Mouse (Mus musculus) neural tube, embryonic 15.5 days (tissue): ENCODE measurements around the gene 1700016K19Rik. TPM values are rescaled to one million over a fixed set of nuclear protein-coding genes. Genes with fewer than 3 reads are reported as not detected.
A peak's percentile ranks its signal among the peaks of the same experiment; 100 is the strongest.

ENCODE experiments used
- ATAC-seq: fragments of 200-750 bp; cut with Nextera tagmentation; 2 replicates; pipeline ENCODE4 v1.8.0; 2017; ENCODE audit warnings: mild to moderate bottlenecking, moderate TSS enrichment, moderate library complexity; ENCODE audit not compliant: low FRiP score
- H3K27ac ChIP-seq: fragments of 300-500 bp; sonication (generic); replicated peaks from 2 replicates; pipeline ENCODE4 v1.5.1; 2015; ENCODE audit warnings: mild to moderate bottlenecking, inconsistent platforms
- H3K27me3 ChIP-seq: fragments of 300-500 bp; sonication (generic); replicated peaks from 2 replicates; pipeline ENCODE4 v1.6.1; 2015; ENCODE audit warnings: inconsistent platforms
- H3K36me3 ChIP-seq: fragments of 300-500 bp; sonication (generic); 2 replicates; pipeline ENCODE4 v1.6.1; 2015; ENCODE audit warnings: inconsistent platforms
- H3K4me1 ChIP-seq: fragments of 300-500 bp; sonication (generic); 2 replicates; pipeline ENCODE4 v1.6.1; 2015; ENCODE audit warnings: inconsistent platforms
- H3K4me2 ChIP-seq: fragments of 300-500 bp; sonication (generic); 2 replicates; pipeline ENCODE4 v1.6.1; 2015; ENCODE audit warnings: inconsistent platforms, mild to moderate bottlenecking, moderate library complexity
- H3K4me3 ChIP-seq: fragments of 300-500 bp; sonication (generic); replicated peaks from 2 replicates; pipeline ENCODE4 v1.5.1; 2015; ENCODE audit warnings: mild to moderate bottlenecking, inconsistent platforms
- H3K9ac ChIP-seq: fragments of 300-500 bp; sonication (generic); replicated peaks from 2 replicates; pipeline ENCODE4 v1.6.1; 2015; ENCODE audit warnings: mild to moderate bottlenecking, inconsistent platforms
- H3K9me3 ChIP-seq: fragments of 300-500 bp; sonication (generic); replicated peaks from 2 replicates; pipeline ENCODE4 v1.6.1; 2016; ENCODE audit warnings: inconsistent platforms
- WGBS: fragments of 180-500 bp; shearing (Covaris S2); methylation state at CpG from one replicate; pipeline ENCODE4 v1.1.7; 2015; ENCODE audit warnings: mixed read lengths; 5-methylcytosine and 5-hydroxymethylcytosine counted together
- polyA plus RNA-seq: library from polyadenylated mRNA; unstranded; fragments of >200 nt; fragmentation: Nextera tagmentation; extraction: Ambion mirVana; gene quantifications from 2 replicates; pipeline ENCODE4 v1.2.1, GENCODE M21; 2015

1700016K19Rik gene
- 2.9 and 3.3 TPM in 2 replicates for polyA plus RNA-seq

GRCm38 (mm10) chr11:75999440-76000155 lies at the start of gene 1700016K19Rik:
Gene 1700016K19Rik (plus strand): TSS chr11:75999912.
- Histone ChIP-seq H3K9ac (peak within 1 kb of the TSS; percentile 47), H3K4me2 (peak within 1 kb of the TSS; percentile 77), H3K4me1 (peaks cover 3% of the 10 kb centered on the region; the same call in 1 of the 2 replicates), H3K27me3 (0 out of 2 replicates have a peak, but pooled peaks cover 9% of the 10 kb centered on the region), H3K9me3 (no peaks in the 10 kb centered on the region), H3K27ac (no peak within 1 kb of the TSS), H3K36me3 (no peaks in the 10 kb centered on the region), H3K4me3 (peak within 1 kb of the TSS; percentile 53)
- WGBS: 12% methylated on average over 36 of the region's 36 CpGs
- peak; percentile 87 for ATAC-seq

GRCm38 (mm10) chr11:75950459-75950858 lies 49.3 kb upstream of the 1700016K19Rik start:
- WGBS: 54% methylated on average over 3 of the region's 3 CpGs
- ATAC-seq: no peak
- H3K27me3 ChIP-seq: no peaks in the 10 kb centered on the region

DNA sequence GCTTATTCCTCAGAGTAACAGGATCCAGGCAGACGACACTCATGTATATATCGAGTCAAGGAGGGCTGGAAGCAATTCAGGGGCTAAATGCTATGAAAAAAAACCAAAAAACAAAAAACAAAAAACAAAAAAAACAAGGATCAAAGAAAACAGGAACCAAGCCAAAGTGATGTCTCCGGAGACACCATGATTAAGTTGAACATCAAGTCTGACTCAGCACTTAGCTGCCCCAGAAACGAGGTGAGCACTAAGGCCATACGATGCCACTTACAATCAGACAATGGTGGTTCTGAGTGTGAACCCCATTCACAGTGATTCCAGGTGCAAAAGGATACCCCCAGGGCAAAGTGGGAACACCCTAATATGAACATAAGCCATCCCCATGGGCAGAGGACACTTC lies 47.8 kb upstream of the 1700016K19Rik start:
- ATAC-seq: no peak
- H3K4me3 ChIP-seq: no peak overlapping the region
- WGBS: 76% methylated on average over 5 of the region's 5 CpGs
- no peaks in the 10 kb centered on the region for H3K9me3 ChIP-seq
- no peak overlapping the region for H3K9ac ChIP-seq
- H3K27ac ChIP-seq: no peak overlapping the region
- no peak overlapping the region for H3K4me2 ChIP-seq
- no peaks in the 10 kb centered on the region for H3K36me3 ChIP-seq
- peaks cover 10% of the 10 kb centered on the region for H3K4me1 ChIP-seq
- H3K27me3 ChIP-seq: no peaks in the 10 kb centered on the region

More at GRCm38 (mm10) chr11:75950459-75950858, 49.3 kb upstream of the 1700016K19Rik start:
- Histone ChIP-seq H3K4me2 (no peak overlapping the region), H3K27ac (no peak overlapping the region), H3K4me1 (peaks cover 22% of the 10 kb centered on the region), H3K4me3 (no peak overlapping the region), H3K9me3 (no peaks in the 10 kb centered on the region), H3K9ac (no peak overlapping the region), H3K36me3 (no peaks in the 10 kb centered on the region)

DNA sequence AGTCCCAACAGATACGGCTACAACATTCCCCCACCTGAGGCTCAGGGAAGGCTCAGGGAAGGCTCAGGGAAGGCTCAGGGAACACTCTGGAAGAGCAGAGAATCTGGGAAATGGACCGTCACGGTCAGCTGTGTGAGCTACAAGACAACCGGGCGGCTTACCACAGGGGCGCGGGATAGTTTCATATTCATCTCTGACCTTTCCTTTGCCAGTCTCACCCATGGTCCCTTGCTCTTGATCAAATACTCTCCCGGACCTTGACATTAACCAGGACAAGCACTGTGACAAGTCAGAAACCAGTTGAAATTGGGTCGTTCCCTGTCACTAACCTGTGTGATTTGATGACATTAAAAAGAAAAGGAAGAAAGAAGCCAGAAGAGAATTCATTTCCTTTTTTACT lies 44.8 kb upstream of the 1700016K19Rik start:
- Histone ChIP-seq H3K4me2 (no peak overlapping the region), H3K27me3 (no peaks in the 10 kb centered on the region), H3K36me3 (no peaks in the 10 kb centered on the region), H3K4me1 (no peaks in the 10 kb centered on the region), H3K9ac (no peak overlapping the region), H3K9me3 (no peaks in the 10 kb centered on the region), H3K27ac (no peak overlapping the region), H3K4me3 (no peak overlapping the region)
- no peak for ATAC-seq
- 93% methylated on average over 9 of the region's 9 CpGs for WGBS

DNA sequence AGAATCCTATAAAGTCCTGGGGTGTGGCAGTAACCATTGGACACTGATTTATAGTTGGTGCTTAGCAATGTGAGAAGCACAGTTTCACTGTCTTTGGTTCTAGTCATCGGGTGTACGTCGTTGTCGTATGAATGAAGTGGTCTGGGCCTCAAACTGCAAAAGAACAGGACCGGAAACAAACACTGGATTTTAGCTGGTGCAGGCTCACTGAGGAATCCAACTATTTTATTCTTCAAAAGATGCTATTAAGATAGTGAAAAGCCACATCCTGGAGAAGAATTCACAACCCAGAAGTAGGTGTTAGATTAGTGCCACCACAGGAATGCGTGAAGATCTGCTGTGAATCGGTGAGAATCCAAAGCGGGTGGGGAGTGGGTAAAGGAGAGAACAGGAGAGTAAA lies 43.1 kb upstream of the 1700016K19Rik start:
- H3K4me3 ChIP-seq: no peak overlapping the region
- WGBS: 41% methylated on average over 8 of the region's 8 CpGs
- no peaks in the 10 kb centered on the region for H3K27me3 ChIP-seq
- no peak for ATAC-seq
- no peak overlapping the region for H3K9ac ChIP-seq
- no peaks in the 10 kb centered on the region for H3K9me3 ChIP-seq
- H3K4me2 ChIP-seq: no peak overlapping the region
- no peaks in the 10 kb centered on the region for H3K36me3 ChIP-seq
- H3K4me1 ChIP-seq: no peaks in the 10 kb centered on the region
- H3K27ac ChIP-seq: no peak overlapping the region

- WGBS: 73% methylated on average over 17 of the region's 17 CpGs
- no peak overlapping the region for H3K27ac ChIP-seq
- no peaks in the 10 kb centered on the region for H3K4me1 ChIP-seq
- no peak overlapping the region for H3K4me2 ChIP-seq
- no peaks in the 10 kb centered on the region for H3K36me3 ChIP-seq
- H3K27me3 ChIP-seq: no peaks in the 10 kb centered on the region
- H3K9me3 ChIP-seq: no peaks in the 10 kb centered on the region
- no peak overlapping the region for H3K4me3 ChIP-seq
- no peak for ATAC-seq
- H3K9ac ChIP-seq: no peak overlapping the region
Measured at GRCm38 (mm10) chr11:75957124-75957832, 42.4 kb upstream of the 1700016K19Rik start.

- no peak overlapping the region for H3K9ac ChIP-seq
- no peak overlapping the region for H3K4me2 ChIP-seq
- H3K4me1 ChIP-seq: peaks cover 32% of the 10 kb centered on the region
- H3K27me3 ChIP-seq: peaks cover 9% of the 10 kb centered on the region
- no peaks in the 10 kb centered on the region for H3K36me3 ChIP-seq
- ATAC-seq: no peak
- no peak overlapping the region for H3K4me3 ChIP-seq
- no peak overlapping the region for H3K27ac ChIP-seq
- 88% methylated on average over 7 of the region's 7 CpGs for WGBS
- no peaks in the 10 kb centered on the region for H3K9me3 ChIP-seq
Measured at GRCm38 (mm10) chr11:75961782-75962181, 37.9 kb upstream of the 1700016K19Rik start.

GRCm38 (mm10) chr11:75963730-75964475 lies 35.8 kb upstream of the 1700016K19Rik start:
- Histone ChIP-seq H3K4me1 (peaks cover 39% of the 10 kb centered on the region), H3K27ac (0 out of 2 replicates have a peak overlapping the region, but pooled peaks have one; percentile 6), H3K4me3 (no peak overlapping the region), H3K4me2 (peak overlapping the region; percentile 11; the same call in 1 of the 2 replicates), H3K9ac (no peak overlapping the region), H3K36me3 (no peaks in the 10 kb centered on the region), H3K27me3 (peaks cover 13% of the 10 kb centered on the region), H3K9me3 (no peaks in the 10 kb centered on the region)
- ATAC-seq: no peak
- 14% methylated on average over 11 of the region's 11 CpGs for WGBS

DNA sequence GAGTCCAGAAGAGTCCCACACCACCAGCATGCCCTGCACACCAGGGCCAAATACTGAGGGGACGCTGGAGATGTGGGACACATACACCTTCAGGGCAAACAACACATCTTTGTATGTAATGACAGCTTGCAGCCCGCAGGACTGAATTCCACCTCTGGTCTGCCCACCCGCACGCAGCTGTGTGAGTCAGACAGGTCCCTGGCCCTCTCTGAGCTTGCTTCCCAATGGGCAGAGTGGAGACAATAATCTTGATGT lies 35.3 kb upstream of the 1700016K19Rik start:
- H3K36me3 ChIP-seq: no peaks in the 10 kb centered on the region
- no peak overlapping the region for H3K4me3 ChIP-seq
- peaks cover 13% of the 10 kb centered on the region for H3K27me3 ChIP-seq
- H3K9ac ChIP-seq: no peak overlapping the region
- H3K4me1 ChIP-seq: peaks cover 39% of the 10 kb centered on the region
- no peaks in the 10 kb centered on the region for H3K9me3 ChIP-seq
- no peak for ATAC-seq
- H3K27ac ChIP-seq: no peak overlapping the region
- H3K4me2 ChIP-seq: no peak overlapping the region
- 43% methylated on average over 4 of the region's 4 CpGs for WGBS

GRCm38 (mm10) chr11:75965674-75966400 lies 33.9 kb upstream of the 1700016K19Rik start:
- Histone ChIP-seq H3K27me3 (peaks cover 13% of the 10 kb centered on the region), H3K4me1 (peaks cover 39% of the 10 kb centered on the region), H3K36me3 (no peaks in the 10 kb centered on the region), H3K27ac (no peak overlapping the region), H3K9ac (peak overlapping the region; percentile 51), H3K4me2 (peak overlapping the region; percentile 100), H3K9me3 (no peaks in the 10 kb centered on the region), H3K4me3 (peak overlapping the region; percentile 60)
- no peak for ATAC-seq
- WGBS: 9% methylated on average over 28 of the region's 28 CpGs
